Mouse (Mus musculus): ENCODE measurements around the gene Sh3gl3. TPM values are rescaled to one million over a fixed set of nuclear protein-coding genes. Genes with fewer than 3 reads are reported as not detected.

Gene Sh3gl3
- 3.6 and 3.9 TPM in 2 replicates for polyA plus RNA-seq (2014; fragmentation: Nextera tagmentation; extraction: Ambion mirVana)

DNA sequence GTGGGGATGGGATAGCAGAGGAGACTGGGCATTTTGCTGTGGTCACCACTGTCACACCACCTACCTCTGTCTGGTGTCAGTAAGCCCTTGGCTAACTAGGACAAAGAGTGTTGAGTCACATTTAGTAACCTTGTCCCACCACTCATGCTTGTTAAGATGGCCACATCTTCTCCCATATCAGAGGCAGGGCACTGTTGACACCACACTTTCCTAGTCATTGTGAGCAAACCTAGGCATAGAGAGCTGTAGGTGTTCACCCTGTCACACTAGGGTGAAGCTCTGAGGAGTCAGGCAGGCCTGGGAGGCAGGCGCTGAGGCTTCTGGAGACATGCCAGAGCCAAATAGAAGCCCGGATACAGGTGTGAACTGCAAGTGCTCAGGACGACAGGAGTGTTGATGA is at the start of gene Sh3gl3:
Sh3gl3 (plus strand) TSS at position 301 of the 400 bp plus-strand sequence.
- peak within 1 kb of the TSS; percentile 62 for H3K4me3 ChIP-seq (ENCODE audit: low read depth, low read length)
- no peak within 1 kb of the TSS for H3K27ac ChIP-seq (ENCODE audit: low read depth)
- no peaks in the 10 kb centered on the region for H3K36me3 ChIP-seq (ENCODE audit: insufficient read depth)
- DNase-seq = no peak
- no peaks in the 10 kb centered on the region for H3K4me1 ChIP-seq (ENCODE audit: insufficient read depth)
- TF ChIP-seq CTCF (IDR thresholded peaks at IDR 0.05; ENCODE audit: low read depth) = no peak
- H3K9ac ChIP-seq = no peak within 1 kb of the TSS
- peak within 1 kb of the TSS; percentile 99 for H3K4me2 ChIP-seq
- WGBS = 62% methylated on average over 3 of the region's 3 CpGs
- ATAC-seq (ENCODE audit: insufficient read depth) = no peak
- H3K27me3 ChIP-seq (ENCODE audit: insufficient read depth, low read length) = peaks cover 6% of the 10 kb centered on the region; the same call in 1 of the 2 replicates
- no peaks in the 10 kb centered on the region for H3K9me3 ChIP-seq (ENCODE audit: low read depth, low read length)

DNA sequence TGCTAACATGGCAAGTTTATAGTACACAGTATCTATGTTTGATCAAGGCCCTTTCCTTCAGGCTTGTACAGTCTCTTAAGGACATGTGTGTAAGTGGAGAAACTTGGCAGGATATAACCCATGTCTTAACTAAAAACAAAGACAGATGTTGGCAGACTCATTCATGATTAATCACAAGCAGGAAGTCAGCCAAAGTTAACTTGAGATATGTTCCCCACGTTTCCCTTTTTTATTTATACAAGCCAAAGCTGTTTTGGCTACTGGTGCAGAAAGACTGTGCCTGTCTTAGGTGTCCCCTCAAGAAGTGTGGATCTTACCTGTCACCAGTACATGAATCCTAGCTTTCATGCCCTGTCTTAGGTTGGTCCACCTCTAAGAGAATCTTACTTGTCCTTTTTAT is 35.4 kb upstream of the Sh3gl3 start:
- peak; percentile 33 for DNase-seq
- Histone ChIP-seq H3K36me3 (ENCODE audit: insufficient read depth) (no peaks in the 10 kb centered on the region), H3K4me3 (ENCODE audit: low read depth, low read length) (no peak overlapping the region), H3K4me1 (ENCODE audit: insufficient read depth) (no peaks in the 10 kb centered on the region), H3K4me2 (no peak overlapping the region), H3K27ac (ENCODE audit: low read depth) (no peak overlapping the region), H3K9me3 (ENCODE audit: low read depth, low read length) (peaks cover 12% of the 10 kb centered on the region; the same call in 1 of the 2 replicates), H3K27me3 (ENCODE audit: insufficient read depth, low read length) (no peaks in the 10 kb centered on the region), H3K9ac (no peak overlapping the region)
- 13% methylated on average over 1 of the region's 1 CpGs for WGBS
- no peak for ATAC-seq (ENCODE audit: insufficient read depth)
- TF ChIP-seq CTCF (IDR thresholded peaks at IDR 0.05; ENCODE audit: low read depth) = no peak

DNA sequence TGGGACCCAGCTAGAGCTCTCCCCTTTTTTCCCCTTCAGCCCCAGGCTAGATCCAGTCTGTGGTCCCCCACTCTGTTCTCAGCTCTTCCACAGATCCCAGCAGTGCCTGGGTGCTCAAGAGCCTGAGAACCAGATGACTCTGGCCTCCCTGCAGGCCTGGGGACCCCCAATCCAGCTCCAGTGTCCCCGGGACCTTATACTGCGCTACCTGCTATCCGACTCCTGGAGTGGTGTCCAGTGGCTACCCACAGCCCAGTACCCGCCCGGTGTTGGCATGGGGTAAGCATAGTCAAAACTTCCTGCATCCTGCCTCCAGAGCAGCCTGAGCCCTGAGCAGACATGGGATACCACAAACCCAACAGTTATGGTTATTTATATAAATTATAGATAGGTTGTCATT is 26.5 kb upstream of the Sh3gl3 start:
- no peaks in the 10 kb centered on the region for H3K4me1 ChIP-seq (ENCODE audit: insufficient read depth)
- H3K9me3 ChIP-seq (ENCODE audit: low read depth, low read length) = no peaks in the 10 kb centered on the region
- ATAC-seq (ENCODE audit: insufficient read depth) = no peak
- H3K27me3 ChIP-seq (ENCODE audit: insufficient read depth, low read length) = no peaks in the 10 kb centered on the region
- no peak overlapping the region for H3K27ac ChIP-seq (ENCODE audit: low read depth)
- no peak overlapping the region for H3K9ac ChIP-seq
- no peak for TF ChIP-seq CTCF (IDR thresholded peaks at IDR 0.05; ENCODE audit: low read depth)
- H3K4me2 ChIP-seq = no peak overlapping the region
- H3K36me3 ChIP-seq (ENCODE audit: insufficient read depth) = no peaks in the 10 kb centered on the region
- WGBS = 92% methylated on average over 5 of the region's 5 CpGs
- DNase-seq = no peak
- H3K4me3 ChIP-seq (ENCODE audit: low read depth, low read length) = no peak overlapping the region

DNA sequence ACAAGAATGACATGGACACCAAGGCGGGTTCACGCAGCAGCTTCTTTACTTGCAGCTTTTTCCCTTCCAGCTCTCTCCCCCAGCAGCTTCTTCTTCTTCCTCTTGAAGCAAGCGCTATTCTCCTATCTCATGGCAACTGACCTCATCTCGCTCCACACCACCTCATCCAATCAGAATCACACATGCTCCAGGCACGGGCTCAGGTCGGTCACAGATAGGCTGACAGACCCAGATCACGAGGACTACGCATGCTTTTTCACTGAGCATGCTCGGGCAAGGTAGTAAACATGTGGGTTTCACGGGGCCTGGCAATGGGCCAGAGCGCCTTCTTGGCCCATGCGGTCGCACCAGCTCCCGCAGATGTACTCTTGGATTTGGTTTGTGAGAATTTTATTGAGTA is 9.0 kb upstream of the Sh3gl3 start:
- DNase-seq (no peak), ATAC-seq (ENCODE audit: insufficient read depth) (no peak)
- Histone ChIP-seq H3K4me1 (ENCODE audit: insufficient read depth) (no peaks in the 10 kb centered on the region), H3K27me3 (ENCODE audit: insufficient read depth, low read length) (no peaks in the 10 kb centered on the region), H3K27ac (ENCODE audit: low read depth) (no peak overlapping the region), H3K4me2 (no peak overlapping the region), H3K36me3 (ENCODE audit: insufficient read depth) (no peaks in the 10 kb centered on the region), H3K9ac (no peak overlapping the region), H3K9me3 (ENCODE audit: low read depth, low read length) (no peaks in the 10 kb centered on the region), H3K4me3 (ENCODE audit: low read depth, low read length) (no peak overlapping the region)
- WGBS = 89% methylated on average over 14 of the region's 14 CpGs
- TF ChIP-seq CTCF (IDR thresholded peaks at IDR 0.05; ENCODE audit: low read depth) = no peak

DNA sequence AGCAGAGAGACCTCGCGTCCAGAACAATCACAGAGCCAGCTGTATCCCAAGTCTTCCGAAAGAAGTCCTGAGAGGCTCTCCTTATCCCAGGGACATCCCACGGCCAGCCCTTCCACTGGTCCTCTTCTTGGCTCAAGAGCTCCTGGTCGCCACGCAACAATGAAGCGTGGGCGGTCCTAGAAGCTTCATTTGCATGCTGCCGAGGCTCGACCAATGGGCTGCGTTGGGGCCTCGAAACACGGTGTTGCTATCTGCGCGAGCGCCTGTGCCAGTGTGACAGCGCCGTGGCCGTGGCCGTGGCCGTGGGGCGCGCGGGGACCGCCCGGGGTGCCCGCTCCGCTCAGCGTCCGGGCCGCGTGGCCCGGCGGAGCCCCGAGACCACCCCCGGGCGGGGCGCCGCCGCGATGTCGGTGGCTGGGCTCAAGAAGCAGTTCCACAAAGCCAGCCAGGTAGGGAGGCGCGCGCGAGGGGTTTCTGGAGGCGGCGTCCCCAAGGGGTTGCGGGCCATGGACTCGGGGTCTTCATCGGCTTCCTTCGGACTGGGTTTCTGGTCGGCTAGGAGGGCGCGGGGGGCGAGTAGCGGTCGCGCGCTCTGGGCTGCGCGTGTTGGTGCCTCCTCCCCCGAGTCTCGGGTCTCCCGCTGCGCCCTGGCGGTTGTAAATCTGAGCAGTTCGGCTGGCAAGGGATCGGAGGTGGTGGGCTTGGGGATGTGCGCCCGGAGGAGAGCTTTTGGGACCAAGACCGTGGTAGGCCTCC is 1.1 kb downstream of the Sh3gl3 start:
- H3K9ac ChIP-seq = peak overlapping the region; percentile 52
- no peak for TF ChIP-seq CTCF (IDR thresholded peaks at IDR 0.05; ENCODE audit: low read depth)
- ATAC-seq (ENCODE audit: insufficient read depth) (peak; percentile 99), DNase-seq (peak; percentile 92)
- peak overlapping the region; percentile 62 for H3K4me3 ChIP-seq (ENCODE audit: low read depth, low read length)
- under 1% methylated on average over 61 of the region's 72 CpGs for WGBS
- peak overlapping the region; percentile 99 for H3K4me2 ChIP-seq
- H3K4me1 ChIP-seq (ENCODE audit: insufficient read depth) = no peaks in the 10 kb centered on the region
- H3K27ac ChIP-seq (ENCODE audit: low read depth) = no peak overlapping the region
- H3K9me3 ChIP-seq (ENCODE audit: low read depth, low read length) = no peaks in the 10 kb centered on the region
- H3K27me3 ChIP-seq (ENCODE audit: insufficient read depth, low read length) = peaks cover 6% of the 10 kb centered on the region; the same call in 1 of the 2 replicates
- H3K36me3 ChIP-seq (ENCODE audit: insufficient read depth) = no peaks in the 10 kb centered on the region

DNA sequence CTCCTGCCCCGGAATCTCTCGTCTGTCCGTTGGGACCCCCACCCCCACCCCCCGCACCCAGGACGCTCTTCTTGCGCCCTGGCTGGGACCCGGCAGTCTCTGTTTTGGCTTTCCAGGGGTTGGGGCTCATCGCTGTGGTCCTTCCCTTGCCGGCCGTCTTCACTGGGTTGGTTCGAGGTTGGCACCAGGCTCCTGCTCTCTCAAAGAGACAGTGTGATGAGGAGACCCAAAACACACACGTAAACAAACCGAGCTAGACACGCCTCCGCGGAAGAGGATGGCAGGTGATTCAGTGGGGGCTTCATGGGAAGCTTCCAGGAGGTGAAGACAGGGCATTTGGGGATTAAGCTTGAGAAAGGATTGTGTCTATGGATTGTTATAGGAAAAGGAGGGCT is 1.7 kb downstream of the Sh3gl3 start:
- no peak for ATAC-seq (ENCODE audit: insufficient read depth)
- WGBS = 2% methylated on average over 16 of the region's 16 CpGs
- no peak for DNase-seq

DNA sequence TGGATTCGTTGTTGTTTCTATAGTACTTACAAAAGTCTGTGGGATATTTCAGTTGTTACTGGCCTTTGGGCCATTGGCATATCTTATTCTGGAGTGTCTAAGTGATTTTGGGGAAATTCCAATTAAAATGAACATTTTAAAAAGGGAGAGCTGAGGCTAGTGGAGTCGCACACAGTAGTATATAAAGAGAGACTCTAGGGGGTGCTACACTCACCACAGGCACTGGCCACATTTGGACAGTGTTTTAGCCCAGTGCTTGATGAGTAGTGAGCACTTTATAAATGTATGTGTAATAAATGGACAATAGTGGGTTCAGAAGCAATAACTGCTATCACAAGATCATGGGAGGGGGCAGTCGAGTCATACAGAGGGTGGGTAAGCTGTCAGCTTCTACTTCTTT is 2.6 kb downstream of the Sh3gl3 start:
- no peak overlapping the region for H3K9ac ChIP-seq
- H3K27me3 ChIP-seq (ENCODE audit: insufficient read depth, low read length) = peaks cover 6% of the 10 kb centered on the region; the same call in 1 of the 2 replicates
- WGBS = 61% methylated on average over 3 of the region's 3 CpGs
- no peak overlapping the region for H3K27ac ChIP-seq (ENCODE audit: low read depth)
- no peak overlapping the region for H3K4me3 ChIP-seq (ENCODE audit: low read depth, low read length)
- H3K36me3 ChIP-seq (ENCODE audit: insufficient read depth) = no peaks in the 10 kb centered on the region
- H3K9me3 ChIP-seq (ENCODE audit: low read depth, low read length) = no peaks in the 10 kb centered on the region
- DNase-seq = peak; percentile 9
- peak; percentile 21; the same call in 1 of the 2 replicates for TF ChIP-seq CTCF (IDR thresholded peaks at IDR 0.05; ENCODE audit: low read depth)
- ATAC-seq (ENCODE audit: insufficient read depth) = no peak
- H3K4me2 ChIP-seq = no peak overlapping the region
- no peaks in the 10 kb centered on the region for H3K4me1 ChIP-seq (ENCODE audit: insufficient read depth)

More for the DNA sequence above, 1.7 kb downstream of the Sh3gl3 start:
- Histone ChIP-seq H3K27me3 (ENCODE audit: insufficient read depth, low read length) (peaks cover 6% of the 10 kb centered on the region; the same call in 1 of the 2 replicates), H3K4me3 (ENCODE audit: low read depth, low read length) (peak overlapping the region; percentile 62), H3K4me2 (peak overlapping the region; percentile 99), H3K9ac (peak overlapping the region; percentile 52), H3K36me3 (ENCODE audit: insufficient read depth) (no peaks in the 10 kb centered on the region), H3K9me3 (ENCODE audit: low read depth, low read length) (no peaks in the 10 kb centered on the region), H3K4me1 (ENCODE audit: insufficient read depth) (no peaks in the 10 kb centered on the region), H3K27ac (ENCODE audit: low read depth) (no peak overlapping the region)
- TF ChIP-seq CTCF (IDR thresholded peaks at IDR 0.05; ENCODE audit: low read depth) = no peak
